Mouse (Mus musculus) midbrain, embryonic 14.5 days (tissue): Measurements from ENCODE around the gene Arl10. TPM values are rescaled to one million over a fixed set of nuclear protein-coding genes. Genes with fewer than 3 reads are reported as not detected.
A peak's percentile ranks its signal among the peaks of the same experiment; 100 is the strongest.

Source experiments
- ATAC-seq: fragments of 200-750 bp; cut with Nextera tagmentation; 2 replicates; pipeline ENCODE4 v1.8.0; 2017; ENCODE audit warnings: moderate number of reproducible peaks, moderate library complexity; ENCODE audit not compliant: low FRiP score, low TSS enrichment
- DNase-seq: peaks from one replicate; pipeline ENCODE4 v3.0.0-alpha.2; 2015
- H3K27ac ChIP-seq: fragments of 300-500 bp; sonication (generic); replicated peaks from 2 replicates; pipeline ENCODE4 v1.5.1; 2014; ENCODE audit warnings: mild to moderate bottlenecking, low read depth, low read length, moderate library complexity
- H3K27me3 ChIP-seq: fragments of 300-500 bp; sonication (generic); 2 replicates; pipeline ENCODE4 v1.6.1; 2014; ENCODE audit warnings: low read length, control low read depth, mixed read lengths; ENCODE audit not compliant: control insufficient read depth, insufficient read depth
- H3K36me3 ChIP-seq: fragments of 300-500 bp; sonication (generic); 2 replicates; pipeline ENCODE4 v1.6.1; 2014; ENCODE audit warnings: low read length, control low read depth; ENCODE audit not compliant: control insufficient read depth, insufficient read depth
- H3K4me1 ChIP-seq: fragments of 300-500 bp; sonication (generic); 2 replicates; pipeline ENCODE4 v1.6.1; 2014; ENCODE audit warnings: mild to moderate bottlenecking, antibody characterized with exemption, low read length, control low read depth; ENCODE audit not compliant: control insufficient read depth, insufficient read depth
- H3K4me2 ChIP-seq: fragments of 300-500 bp; sonication (generic); 2 replicates; pipeline ENCODE4 v1.6.1; 2014; ENCODE audit warnings: mild to moderate bottlenecking, low read length, moderate library complexity
- H3K4me3 ChIP-seq: fragments of 300-500 bp; sonication (generic); replicated peaks from 2 replicates; pipeline ENCODE4 v1.5.1; 2014; ENCODE audit warnings: low read depth, low read length
- H3K9ac ChIP-seq: fragments of 300-500 bp; sonication (generic); replicated peaks from 2 replicates; pipeline ENCODE4 v1.6.1; 2014; ENCODE audit warnings: mild to moderate bottlenecking, low read length, moderate library complexity
- H3K9me3 ChIP-seq: fragments of 300-500 bp; sonication (generic); 2 replicates; pipeline ENCODE4 v1.6.1; 2016; ENCODE audit warnings: low read length, control low read depth, mixed read lengths; ENCODE audit not compliant: control insufficient read depth
- WGBS: fragments of 180-500 bp; shearing (Covaris S2); extraction: QIAGEN DNeasy Blood & Tissue Kit; methylation state at CpG from one replicate; pipeline ENCODE4 v1.1.7; 2014; 5-methylcytosine and 5-hydroxymethylcytosine counted together
- polyA plus RNA-seq: library from polyadenylated mRNA; unstranded; fragments of >200 nt; fragmentation: Nextera tagmentation; extraction: Ambion mirVana; gene quantifications from 2 replicates; pipeline ENCODE4 v1.2.1, GENCODE M21; 2014

Gene Arl10
- polyA plus RNA-seq, 1 experiment from 2014 or later: 88.1 TPM

DNA sequence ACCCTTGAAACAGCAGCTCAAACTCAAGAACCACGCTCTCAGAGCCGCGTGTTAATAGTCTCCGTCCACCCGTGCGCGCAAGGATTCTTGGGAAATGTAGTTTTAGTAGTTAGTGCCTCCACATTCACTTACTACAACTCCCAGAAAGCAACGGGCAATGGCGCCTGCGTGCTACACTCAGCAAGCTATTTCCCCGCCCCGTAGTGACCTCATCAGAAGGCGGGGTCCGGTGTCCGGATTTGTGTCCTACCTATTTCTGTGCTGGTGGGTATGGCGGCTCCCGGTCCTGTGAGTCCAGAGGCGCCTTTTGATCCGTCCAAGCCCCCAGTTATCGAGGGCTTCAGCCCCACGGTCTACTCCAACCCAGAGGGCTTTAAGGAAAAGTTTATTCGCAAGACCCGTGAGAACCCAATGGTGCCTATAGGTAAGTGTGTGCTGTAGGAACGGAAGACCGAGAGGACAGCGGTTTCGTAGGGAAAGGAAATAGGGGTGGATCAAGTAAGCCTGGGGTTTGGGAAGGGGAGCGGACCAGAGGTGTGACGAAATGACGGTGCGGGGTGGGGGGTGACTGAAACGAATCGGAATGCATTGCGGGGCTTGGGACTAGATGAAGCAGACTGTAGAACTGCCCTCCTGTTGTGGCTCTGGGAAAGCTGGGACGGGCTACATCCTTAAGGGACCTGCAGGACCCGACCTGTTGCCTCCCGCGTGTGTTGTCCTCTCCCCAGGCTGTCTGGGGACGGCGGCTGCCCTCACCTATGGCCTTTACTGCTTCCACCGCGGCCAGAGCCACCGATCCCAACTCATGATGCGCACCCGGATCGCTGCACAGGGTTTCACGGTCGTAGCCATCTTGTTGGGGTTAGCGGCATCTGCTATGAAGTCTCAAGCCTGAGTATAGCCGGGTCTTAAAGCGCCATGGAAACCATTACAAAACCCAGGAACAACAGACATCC is 15.5 kb downstream of the Arl10 start, which contains the start of the genes Nop16 and Higd2a:
Gene Nop16 (minus strand): TSS at position 95 of the 956 bp plus-strand sequence.
Gene Higd2a (plus strand): TSS at position 212 of the 956 bp plus-strand sequence.
- no peaks in the 10 kb centered on the region for H3K27me3 ChIP-seq
- H3K27ac ChIP-seq: peak within 1 kb of the TSS; percentile 91
- peaks cover 19% of the 10 kb centered on the region for H3K4me1 ChIP-seq
- ATAC-seq: peak; percentile 97
- H3K36me3 ChIP-seq: peaks cover 43% of the 10 kb centered on the region
- peak; percentile 99 for DNase-seq
- peak within 1 kb of the TSS; percentile 91 for H3K9ac ChIP-seq
- peak within 1 kb of the TSS; percentile 74 for H3K4me2 ChIP-seq
- WGBS: under 1% methylated on average over 51 of the region's 51 CpGs
- H3K9me3 ChIP-seq: no peaks in the 10 kb centered on the region
- H3K4me3 ChIP-seq: peak within 1 kb of the TSS; percentile 80

DNA sequence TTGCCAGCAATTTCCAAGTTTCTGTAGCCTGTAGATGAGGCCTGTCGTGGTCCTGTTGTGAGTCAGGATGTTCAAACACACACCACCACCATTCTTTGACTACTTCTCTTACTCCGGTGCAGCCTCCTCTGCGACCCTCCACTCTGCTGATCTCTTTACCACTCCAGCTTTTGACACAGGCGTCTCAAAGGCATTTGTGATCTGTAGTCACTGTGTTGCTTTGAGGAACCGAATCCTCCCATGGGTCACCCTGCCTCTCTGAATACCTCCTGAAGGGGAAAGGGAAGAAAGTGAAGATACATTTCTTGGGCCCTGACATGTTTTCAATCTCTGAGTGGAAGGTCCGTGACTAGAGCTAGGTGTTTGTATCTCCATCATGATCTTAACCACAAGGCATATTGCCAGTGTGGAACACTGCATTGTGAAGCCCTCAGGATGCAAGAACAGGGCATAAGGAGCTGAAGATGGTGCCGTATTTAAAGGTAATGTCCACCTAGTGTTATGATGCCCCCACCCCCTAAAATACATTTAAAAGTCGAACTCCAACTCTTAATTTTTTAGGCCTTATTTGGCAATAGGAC is 17.1 kb downstream of the Arl10 start:
- Histone ChIP-seq H3K4me2 (peak overlapping the region; percentile 74), H3K4me3 (no peak overlapping the region; the same call in 1 of the 2 replicates), H3K9ac (no peak overlapping the region), H3K4me1 (peaks cover 19% of the 10 kb centered on the region), H3K36me3 (peaks cover 34% of the 10 kb centered on the region), H3K27ac (no peak overlapping the region), H3K9me3 (no peaks in the 10 kb centered on the region), H3K27me3 (no peaks in the 10 kb centered on the region)
- ATAC-seq: no peak
- DNase-seq: no peak
- 92% methylated on average over 8 of the region's 8 CpGs for WGBS

DNA sequence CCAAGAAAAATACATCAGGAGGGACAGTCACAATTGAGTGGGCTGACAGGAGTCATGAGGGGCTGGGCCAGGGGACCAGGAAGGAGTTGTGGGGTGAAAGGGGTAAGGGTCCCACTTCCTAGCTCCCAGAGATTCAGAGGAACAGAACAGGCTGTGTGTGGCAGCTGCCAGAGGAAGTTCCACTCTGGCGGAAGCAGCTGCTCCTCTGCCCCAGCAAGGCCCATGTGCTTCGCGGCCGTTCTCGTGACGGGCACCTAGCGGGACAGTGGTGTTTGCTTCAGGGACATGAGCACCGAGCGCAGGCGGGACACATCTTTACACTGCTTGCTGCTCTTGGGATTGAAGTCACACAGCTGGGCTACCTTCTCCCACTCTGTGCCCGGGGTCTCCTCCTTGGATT is 18.8 kb downstream of the Arl10 start:
- H3K27me3 ChIP-seq: no peaks in the 10 kb centered on the region
- no peak overlapping the region for H3K4me3 ChIP-seq
- ATAC-seq: no peak
- no peak for DNase-seq
- no peak overlapping the region for H3K4me2 ChIP-seq
- no peak overlapping the region for H3K9ac ChIP-seq
- no peak overlapping the region for H3K27ac ChIP-seq
- no peaks in the 10 kb centered on the region for H3K9me3 ChIP-seq
- WGBS: 87% methylated on average over 11 of the region's 11 CpGs
- peaks cover 33% of the 10 kb centered on the region for H3K36me3 ChIP-seq
- peaks cover 15% of the 10 kb centered on the region for H3K4me1 ChIP-seq

DNA sequence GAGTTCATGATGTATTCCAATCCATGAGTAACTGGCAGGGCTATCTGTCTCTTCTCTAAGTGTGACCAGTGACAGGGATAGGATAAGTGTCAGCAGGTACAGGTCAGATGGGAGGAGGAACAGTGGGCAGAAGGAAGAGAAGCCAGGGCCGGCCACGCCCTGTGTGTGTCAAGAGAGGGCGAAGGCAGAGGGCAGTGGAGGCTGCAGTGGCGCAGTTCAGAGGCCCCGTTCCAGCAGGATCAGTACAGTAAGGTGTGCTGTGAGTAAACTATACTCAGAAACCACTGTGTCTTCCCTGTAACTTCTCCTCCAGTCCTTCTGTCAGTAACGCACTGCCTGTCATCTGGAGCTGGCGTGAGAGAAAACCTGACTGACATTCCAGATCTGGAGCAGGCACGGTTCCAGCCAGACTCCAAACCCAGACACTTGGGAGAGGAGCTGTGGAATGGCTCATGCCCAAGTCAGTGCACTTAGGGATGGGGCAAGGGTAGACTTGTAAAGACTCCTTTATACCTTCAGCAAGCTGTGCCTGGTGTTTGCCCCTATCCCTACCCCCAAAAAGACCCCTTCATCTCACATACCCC is 21.4 kb downstream of the Arl10 start:
- ATAC-seq (no peak), DNase-seq (no peak)
- Histone ChIP-seq H3K4me2 (no peak overlapping the region), H3K36me3 (peaks cover 41% of the 10 kb centered on the region), H3K27me3 (no peaks in the 10 kb centered on the region), H3K4me1 (peaks cover 5% of the 10 kb centered on the region; the same call in 1 of the 2 replicates), H3K27ac (no peak overlapping the region), H3K9me3 (no peaks in the 10 kb centered on the region), H3K9ac (no peak overlapping the region), H3K4me3 (no peak overlapping the region)
- WGBS: 86% methylated on average over 8 of the region's 8 CpGs

DNA sequence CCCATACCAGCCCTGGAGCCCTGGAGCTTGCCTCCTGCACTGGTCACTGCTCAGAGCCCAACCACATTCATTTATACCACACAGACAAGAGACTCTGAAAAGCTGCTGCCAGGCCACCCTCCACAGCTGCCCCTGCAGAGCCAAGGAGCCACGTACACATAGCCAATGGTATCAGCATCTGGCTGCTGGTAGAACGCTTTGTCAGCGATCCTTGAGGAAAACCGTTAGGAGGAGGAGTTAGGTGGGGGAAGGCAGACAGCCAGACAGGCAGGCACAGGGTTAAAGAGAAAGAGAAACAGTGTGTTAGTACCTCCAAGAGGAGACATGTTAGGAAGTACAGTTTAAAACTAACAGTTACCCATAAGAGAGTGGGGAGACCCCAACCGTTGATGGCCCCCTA is 22.1 kb downstream of the Arl10 start:
- DNase-seq: no peak
- Histone ChIP-seq H3K4me2 (no peak overlapping the region), H3K4me1 (no peaks in the 10 kb centered on the region), H3K27me3 (no peaks in the 10 kb centered on the region), H3K9ac (no peak overlapping the region), H3K9me3 (no peaks in the 10 kb centered on the region), H3K4me3 (no peak overlapping the region), H3K27ac (no peak overlapping the region), H3K36me3 (peaks cover 41% of the 10 kb centered on the region)
- 68% methylated on average over 5 of the region's 5 CpGs for WGBS
- no peak for ATAC-seq

DNA sequence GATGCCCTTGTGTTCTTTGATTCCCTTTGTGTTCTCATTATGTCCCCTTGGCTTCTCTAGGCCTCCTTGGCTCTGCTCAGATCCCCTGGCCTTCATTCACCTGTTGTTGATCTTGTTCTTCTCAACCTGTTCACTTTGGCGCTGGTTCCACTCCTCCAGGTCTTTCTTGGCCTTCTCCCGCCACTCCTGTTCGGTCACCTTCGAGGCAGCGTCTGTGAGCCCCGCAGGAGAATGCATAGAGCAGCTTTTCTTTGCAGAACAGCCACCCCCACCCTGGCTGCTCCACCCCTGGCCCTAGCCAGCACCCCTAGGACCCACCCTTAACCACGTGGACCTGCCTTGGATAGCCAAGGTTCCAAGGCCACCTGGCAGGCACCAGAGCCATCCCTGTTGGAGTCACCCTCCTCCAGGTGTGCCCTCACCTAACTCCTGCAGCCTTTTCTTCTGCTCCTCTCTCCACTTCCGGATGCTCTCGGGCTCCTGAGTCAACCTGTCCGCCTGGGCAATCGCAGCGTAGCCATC is 23.9 kb downstream of the Arl10 start:
- Histone ChIP-seq H3K4me1 (no peaks in the 10 kb centered on the region), H3K27ac (no peak overlapping the region), H3K9ac (no peak overlapping the region), H3K36me3 (peaks cover 35% of the 10 kb centered on the region), H3K9me3 (no peaks in the 10 kb centered on the region), H3K4me2 (no peak overlapping the region), H3K4me3 (no peak overlapping the region), H3K27me3 (no peaks in the 10 kb centered on the region)
- ATAC-seq (no peak), DNase-seq (no peak)
- WGBS: 90% methylated on average over 12 of the region's 12 CpGs

DNA sequence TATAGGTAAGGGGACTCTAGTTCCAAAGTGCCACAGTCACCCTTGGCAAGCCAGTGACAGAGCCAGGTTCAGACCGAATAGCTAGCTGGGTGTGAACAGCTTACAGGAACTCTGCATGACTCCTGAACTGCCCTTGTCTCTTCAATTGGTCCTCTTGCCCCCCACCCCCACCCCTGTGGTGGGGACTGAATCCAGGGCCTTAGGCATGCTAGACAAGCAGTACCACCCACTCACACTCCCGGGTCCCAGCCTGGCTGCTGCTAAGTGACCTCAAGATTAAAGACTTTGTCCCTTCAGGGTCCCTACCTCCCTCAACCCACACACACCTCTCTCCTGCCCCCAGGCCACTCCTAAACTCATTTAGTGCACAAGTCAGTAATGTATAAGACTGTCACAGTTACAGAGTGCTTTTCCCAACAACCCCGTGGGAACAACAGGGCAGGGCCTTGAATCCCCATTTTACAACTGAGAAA is 27.9 kb downstream of the Arl10 start:
- H3K27ac ChIP-seq: no peak overlapping the region
- DNase-seq: no peak
- H3K36me3 ChIP-seq: peaks cover 27% of the 10 kb centered on the region
- no peak overlapping the region for H3K9ac ChIP-seq
- no peaks in the 10 kb centered on the region for H3K9me3 ChIP-seq
- H3K27me3 ChIP-seq: no peaks in the 10 kb centered on the region
- 71% methylated on average over 3 of the region's 3 CpGs for whole genome bisulfite sequencing
- no peak overlapping the region for H3K4me2 ChIP-seq
- no peak for ATAC-seq
- no peaks in the 10 kb centered on the region for H3K4me1 ChIP-seq
- H3K4me3 ChIP-seq: no peak overlapping the region

DNA sequence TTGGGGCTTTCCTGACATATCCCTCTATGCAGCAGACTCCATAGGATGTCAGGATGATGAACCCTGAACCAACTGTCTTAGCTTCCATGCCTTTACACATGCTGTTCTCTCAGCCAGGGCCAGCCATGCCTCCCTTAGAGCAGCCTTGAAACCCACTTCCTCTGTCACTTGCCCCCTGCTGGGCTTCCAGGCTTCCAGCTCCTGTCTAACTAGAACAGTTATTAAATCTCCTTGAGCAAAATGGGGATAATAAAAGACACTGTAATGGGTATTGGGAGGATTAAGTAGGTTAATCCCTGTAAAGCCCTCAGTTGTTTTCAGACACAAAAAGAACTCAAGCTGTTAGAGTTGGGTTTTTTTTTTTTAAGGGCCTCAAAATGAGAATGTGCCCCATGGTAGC is 28.7 kb downstream of the Arl10 start:
- Histone ChIP-seq H3K27me3 (no peaks in the 10 kb centered on the region), H3K4me3 (no peak overlapping the region), H3K9me3 (no peaks in the 10 kb centered on the region), H3K9ac (no peak overlapping the region), H3K36me3 (peaks cover 19% of the 10 kb centered on the region), H3K4me2 (no peak overlapping the region), H3K27ac (no peak overlapping the region), H3K4me1 (peaks cover 4% of the 10 kb centered on the region)
- DNase-seq (peak; percentile 46), ATAC-seq (no peak)
